Mouse (Mus musculus): Measurements from ENCODE around the gene Ficd. TPM values are rescaled to one million over a fixed set of nuclear protein-coding genes. Genes with fewer than 3 reads are reported as not detected.

The Ficd gene
- polyA plus RNA-seq, 1 experiment from 2014 or later: 6.9 TPM

DNA sequence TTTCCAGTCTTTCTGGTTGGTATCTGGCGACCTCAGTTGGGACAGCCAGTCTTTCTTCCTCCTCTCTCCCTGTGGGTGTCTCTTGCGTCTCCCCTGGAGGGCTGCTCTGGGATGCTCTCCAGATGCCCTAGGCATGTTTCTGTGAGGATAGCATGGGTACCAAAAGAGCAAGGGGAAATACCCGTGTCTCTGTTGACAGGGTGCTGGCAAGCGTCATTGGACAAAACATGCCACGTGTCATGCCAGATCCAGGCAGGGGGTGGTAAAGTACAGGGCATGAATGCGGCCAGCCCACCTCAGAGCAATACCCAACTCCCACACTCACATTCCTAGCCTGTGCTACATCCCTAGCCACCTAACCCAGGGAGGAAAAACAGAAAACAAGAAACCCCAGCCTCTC, 9.0 kb upstream of the Ficd start:
- no peaks in the 10 kb centered on the region for H3K36me3 ChIP-seq (ENCODE audit: control insufficient read depth, insufficient read depth, low read length)
- no peak overlapping the region for H3K27ac ChIP-seq (ENCODE audit: low read length)
- no peaks in the 10 kb centered on the region; the same call in 1 of the 2 replicates for H3K27me3 ChIP-seq (ENCODE audit: control insufficient read depth, insufficient read depth, low read depth, low read length)
- no peak overlapping the region for H3K9ac ChIP-seq (ENCODE audit: low read length)
- no peak for ATAC-seq (ENCODE audit: low read depth)
- no peak overlapping the region for H3K4me2 ChIP-seq (ENCODE audit: low read depth, low read length)
- WGBS: 76% methylated on average over 6 of the region's 6 CpGs
- no peak overlapping the region for H3K4me3 ChIP-seq (ENCODE audit: low read length)
- no peaks in the 10 kb centered on the region for H3K9me3 ChIP-seq (ENCODE audit: control insufficient read depth, low read length)
- no peaks in the 10 kb centered on the region for H3K4me1 ChIP-seq (replicated peaks; ENCODE audit: control insufficient read depth, insufficient read depth, low read length)

DNA sequence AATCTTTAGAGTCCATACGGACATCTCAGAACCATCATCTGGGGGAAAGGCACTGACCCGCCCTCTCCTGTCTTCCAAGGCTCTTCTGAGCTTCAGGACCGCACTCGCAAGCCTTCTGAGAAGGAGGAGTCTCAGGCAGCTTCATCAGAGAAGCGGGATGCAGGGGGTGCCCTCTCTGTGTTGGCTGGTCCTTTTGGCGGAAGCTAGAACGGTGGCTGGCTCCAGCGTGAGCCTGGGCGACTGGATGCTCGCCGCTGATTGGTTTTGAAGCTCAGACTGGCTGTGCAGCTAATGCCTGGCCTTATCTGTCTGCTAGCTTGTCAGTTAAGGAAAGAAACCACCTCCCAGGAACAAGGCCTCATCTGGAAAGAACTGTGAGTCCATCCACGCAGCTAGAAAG, 8.4 kb upstream of the Ficd start:
- Histone ChIP-seq H3K27me3 (ENCODE audit: control insufficient read depth, insufficient read depth, low read depth, low read length) (no peaks in the 10 kb centered on the region; the same call in 1 of the 2 replicates), H3K4me1 (replicated peaks; ENCODE audit: control insufficient read depth, insufficient read depth, low read length) (no peaks in the 10 kb centered on the region), H3K27ac (ENCODE audit: low read length) (no peak overlapping the region), H3K9ac (ENCODE audit: low read length) (no peak overlapping the region), H3K36me3 (ENCODE audit: control insufficient read depth, insufficient read depth, low read length) (no peaks in the 10 kb centered on the region), H3K4me2 (ENCODE audit: low read depth, low read length) (no peak overlapping the region), H3K4me3 (ENCODE audit: low read length) (no peak overlapping the region), H3K9me3 (ENCODE audit: control insufficient read depth, low read length) (no peaks in the 10 kb centered on the region)
- ATAC-seq (ENCODE audit: low read depth): no peak
- WGBS: 55% methylated on average over 12 of the region's 12 CpGs

DNA sequence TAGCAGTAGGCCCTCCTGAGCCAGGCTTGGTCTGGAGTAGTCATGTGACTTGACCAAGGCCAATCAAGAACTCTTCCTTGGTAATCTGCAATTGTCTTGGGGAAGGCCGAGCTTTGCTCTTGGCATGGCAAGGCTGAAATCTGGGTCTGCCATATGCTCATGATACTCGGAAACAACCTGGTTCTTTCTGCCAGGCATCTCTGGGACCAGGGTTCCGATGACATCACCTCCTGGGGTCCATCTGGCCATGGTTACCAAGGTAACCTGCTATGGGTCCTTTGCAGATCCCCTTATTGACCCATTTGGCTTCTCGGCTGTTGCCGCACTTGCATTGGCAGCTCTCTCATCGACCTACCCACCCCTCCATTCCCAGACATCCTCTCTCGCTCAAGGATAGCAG, 7.6 kb upstream of the Ficd start:
- 76% methylated on average over 7 of the region's 7 CpGs for WGBS

DNA sequence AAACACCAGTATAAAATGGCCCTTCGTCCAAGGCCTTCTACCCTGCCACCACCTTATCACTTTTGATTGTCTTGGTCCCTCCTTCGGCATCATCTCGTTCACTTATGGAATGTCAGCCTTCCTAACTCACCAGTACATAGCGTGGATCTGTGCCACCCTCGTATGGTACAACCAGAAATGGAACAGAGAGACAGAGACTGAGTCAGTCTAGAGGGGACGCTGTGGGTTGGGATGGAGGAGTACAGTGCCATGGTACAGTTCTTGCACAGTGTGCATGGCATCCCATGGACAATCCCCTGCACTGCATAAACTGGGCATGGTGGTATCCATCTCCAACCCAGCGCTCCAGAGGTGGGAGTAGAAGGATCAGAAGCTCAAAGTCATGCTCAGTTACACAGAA, 6.9 kb upstream of the Ficd start:
- Histone ChIP-seq H3K4me1 (replicated peaks; ENCODE audit: control insufficient read depth, insufficient read depth, low read length) (no peaks in the 10 kb centered on the region), H3K27ac (ENCODE audit: low read length) (no peak overlapping the region), H3K9ac (ENCODE audit: low read length) (no peak overlapping the region), H3K4me3 (ENCODE audit: low read length) (no peak overlapping the region), H3K36me3 (ENCODE audit: control insufficient read depth, insufficient read depth, low read length) (no peaks in the 10 kb centered on the region), H3K4me2 (ENCODE audit: low read depth, low read length) (no peak overlapping the region), H3K27me3 (ENCODE audit: control insufficient read depth, insufficient read depth, low read depth, low read length) (no peaks in the 10 kb centered on the region; the same call in 1 of the 2 replicates), H3K9me3 (ENCODE audit: control insufficient read depth, low read length) (no peaks in the 10 kb centered on the region)
- no peak for ATAC-seq (ENCODE audit: low read depth)
- 80% methylated on average over 7 of the region's 7 CpGs for WGBS

More for the DNA sequence above, 7.6 kb upstream of the Ficd start:
- Histone ChIP-seq H3K4me3 (ENCODE audit: low read length) (no peak overlapping the region), H3K9ac (ENCODE audit: low read length) (no peak overlapping the region), H3K27ac (ENCODE audit: low read length) (no peak overlapping the region), H3K9me3 (ENCODE audit: control insufficient read depth, low read length) (no peaks in the 10 kb centered on the region), H3K36me3 (ENCODE audit: control insufficient read depth, insufficient read depth, low read length) (no peaks in the 10 kb centered on the region), H3K27me3 (ENCODE audit: control insufficient read depth, insufficient read depth, low read depth, low read length) (no peaks in the 10 kb centered on the region; the same call in 1 of the 2 replicates), H3K4me1 (replicated peaks; ENCODE audit: control insufficient read depth, insufficient read depth, low read length) (no peaks in the 10 kb centered on the region), H3K4me2 (ENCODE audit: low read depth, low read length) (no peak overlapping the region)
- no peak for ATAC-seq (ENCODE audit: low read depth)

DNA sequence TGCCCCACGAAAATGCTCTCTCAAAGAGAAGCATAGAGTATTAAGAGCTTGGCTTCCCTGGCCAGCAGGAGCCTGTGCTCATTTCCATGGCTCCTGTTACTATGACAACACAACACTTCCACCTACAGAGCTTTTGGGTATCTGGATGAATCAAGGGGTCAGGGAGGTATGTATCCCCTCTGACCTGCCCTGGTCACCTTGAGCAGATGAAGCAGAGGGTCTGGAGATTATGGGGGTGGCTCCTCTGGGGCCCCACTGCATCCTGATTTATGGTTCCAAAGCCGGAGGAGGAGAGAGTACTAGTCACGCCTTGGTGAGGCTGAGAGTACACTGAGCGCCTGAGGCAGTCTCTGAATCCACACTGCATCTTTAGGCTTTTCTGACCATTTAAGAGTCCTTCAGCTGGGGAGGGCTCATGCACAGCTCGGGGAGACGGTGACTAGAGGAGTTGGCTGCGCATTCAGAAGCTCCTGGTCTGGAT, 4.9 kb upstream of the Ficd start:
- 65% methylated on average over 7 of the region's 7 CpGs for WGBS
- Histone ChIP-seq H3K27me3 (ENCODE audit: control insufficient read depth, insufficient read depth, low read depth, low read length) (no peaks in the 10 kb centered on the region; the same call in 1 of the 2 replicates), H3K4me2 (ENCODE audit: low read depth, low read length) (no peak overlapping the region), H3K4me3 (ENCODE audit: low read length) (no peak overlapping the region), H3K9ac (ENCODE audit: low read length) (no peak overlapping the region), H3K4me1 (replicated peaks; ENCODE audit: control insufficient read depth, insufficient read depth, low read length) (peaks cover 4% of the 10 kb centered on the region), H3K9me3 (ENCODE audit: control insufficient read depth, low read length) (no peaks in the 10 kb centered on the region), H3K27ac (ENCODE audit: low read length) (no peak overlapping the region), H3K36me3 (ENCODE audit: control insufficient read depth, insufficient read depth, low read length) (no peaks in the 10 kb centered on the region)
- ATAC-seq (ENCODE audit: low read depth): no peak

DNA sequence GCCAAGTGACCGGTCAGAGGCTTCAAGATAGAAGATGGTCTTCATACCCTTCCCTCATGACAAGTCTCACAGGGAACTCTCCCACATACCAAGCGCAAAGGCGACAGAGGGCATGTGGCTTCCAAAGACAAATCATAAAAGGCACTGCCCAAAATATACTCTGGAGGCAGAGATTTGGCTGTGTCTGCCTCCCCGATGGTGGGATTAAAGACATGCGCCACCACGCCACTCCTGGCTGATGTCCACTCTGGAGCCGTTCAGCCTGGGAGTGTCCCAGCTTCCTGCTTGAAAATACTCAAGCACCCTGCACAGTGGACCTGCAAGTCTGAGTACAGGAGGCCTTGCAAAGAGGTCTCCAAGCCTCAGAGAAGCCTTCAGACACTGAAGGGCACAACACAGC, 4.4 kb upstream of the Ficd start:
- no peak overlapping the region for H3K9ac ChIP-seq (ENCODE audit: low read length)
- ATAC-seq (ENCODE audit: low read depth): no peak
- H3K27me3 ChIP-seq (ENCODE audit: control insufficient read depth, insufficient read depth, low read depth, low read length): no peaks in the 10 kb centered on the region
- no peak overlapping the region for H3K4me2 ChIP-seq (ENCODE audit: low read depth, low read length)
- H3K4me3 ChIP-seq (ENCODE audit: low read length): no peak overlapping the region
- H3K9me3 ChIP-seq (ENCODE audit: control insufficient read depth, low read length): no peaks in the 10 kb centered on the region
- no peaks in the 10 kb centered on the region for H3K36me3 ChIP-seq (ENCODE audit: control insufficient read depth, insufficient read depth, low read length)
- 80% methylated on average over 7 of the region's 7 CpGs for WGBS
- peaks cover 4% of the 10 kb centered on the region for H3K4me1 ChIP-seq (replicated peaks; ENCODE audit: control insufficient read depth, insufficient read depth, low read length)
- no peak overlapping the region for H3K27ac ChIP-seq (ENCODE audit: low read length)

DNA sequence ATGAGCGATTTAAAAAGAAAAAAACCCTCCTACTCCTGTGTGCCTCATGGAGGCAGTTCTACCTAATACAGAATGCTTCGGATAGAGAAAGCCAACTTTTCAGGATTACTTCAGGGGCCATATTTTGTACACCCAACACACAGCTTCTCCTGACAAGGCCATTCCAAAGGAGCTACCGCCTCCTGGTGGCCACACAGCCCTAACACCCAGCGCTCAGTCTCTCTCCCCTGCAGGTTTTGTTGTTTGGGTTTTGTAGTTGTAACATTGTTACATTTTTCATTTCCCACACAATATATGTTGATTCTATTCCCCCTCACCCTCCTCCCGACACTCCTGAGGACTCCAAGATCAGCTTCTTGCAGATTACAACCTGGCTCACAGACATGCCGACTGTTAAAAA, 3.4 kb upstream of the Ficd start:
- H3K9ac ChIP-seq (ENCODE audit: low read length): no peak overlapping the region
- no peak overlapping the region for H3K27ac ChIP-seq (ENCODE audit: low read length)
- peaks cover 12% of the 10 kb centered on the region for H3K4me1 ChIP-seq (replicated peaks; ENCODE audit: control insufficient read depth, insufficient read depth, low read length)
- no peaks in the 10 kb centered on the region for H3K36me3 ChIP-seq (ENCODE audit: control insufficient read depth, insufficient read depth, low read length)
- H3K4me2 ChIP-seq (ENCODE audit: low read depth, low read length): no peak overlapping the region
- no peaks in the 10 kb centered on the region for H3K9me3 ChIP-seq (ENCODE audit: control insufficient read depth, low read length)
- no peak for ATAC-seq (ENCODE audit: low read depth)
- H3K27me3 ChIP-seq (ENCODE audit: control insufficient read depth, insufficient read depth, low read depth, low read length): no peaks in the 10 kb centered on the region
- H3K4me3 ChIP-seq (ENCODE audit: low read length): no peak overlapping the region
- WGBS: 23% methylated on average over 6 of the region's 6 CpGs

DNA sequence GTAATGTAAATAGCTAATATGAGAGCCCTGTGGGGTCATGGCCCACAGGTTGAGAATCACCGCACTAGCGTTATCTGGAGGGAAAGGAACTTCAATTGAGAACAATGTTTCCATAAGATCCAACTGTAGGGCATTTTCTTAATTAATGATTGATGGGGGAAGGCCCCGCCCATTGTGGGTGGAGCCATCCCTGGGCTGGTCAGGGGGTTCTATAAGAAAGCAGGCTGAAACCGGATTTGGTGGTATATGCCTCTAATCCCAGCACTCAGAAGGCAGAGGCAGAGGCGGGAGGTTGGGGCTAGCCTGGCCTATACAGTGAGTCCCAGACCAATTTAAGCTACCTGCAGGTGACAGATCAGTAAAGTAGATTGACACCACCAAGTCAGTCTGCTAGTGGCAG, 1.2 kb upstream of the Ficd start:
- Histone ChIP-seq H3K9me3 (ENCODE audit: control insufficient read depth, low read length) (no peaks in the 10 kb centered on the region), H3K27ac (ENCODE audit: low read length) (no peak overlapping the region), H3K36me3 (ENCODE audit: control insufficient read depth, insufficient read depth, low read length) (peaks cover 8% of the 10 kb centered on the region), H3K4me3 (ENCODE audit: low read length) (no peak overlapping the region), H3K27me3 (ENCODE audit: control insufficient read depth, insufficient read depth, low read depth, low read length) (no peaks in the 10 kb centered on the region), H3K4me2 (ENCODE audit: low read depth, low read length) (no peak overlapping the region), H3K9ac (ENCODE audit: low read length) (no peak overlapping the region), H3K4me1 (replicated peaks; ENCODE audit: control insufficient read depth, insufficient read depth, low read length) (peaks cover 12% of the 10 kb centered on the region)
- no peak for ATAC-seq (ENCODE audit: low read depth)
- WGBS: 63% methylated on average over 5 of the region's 5 CpGs

DNA sequence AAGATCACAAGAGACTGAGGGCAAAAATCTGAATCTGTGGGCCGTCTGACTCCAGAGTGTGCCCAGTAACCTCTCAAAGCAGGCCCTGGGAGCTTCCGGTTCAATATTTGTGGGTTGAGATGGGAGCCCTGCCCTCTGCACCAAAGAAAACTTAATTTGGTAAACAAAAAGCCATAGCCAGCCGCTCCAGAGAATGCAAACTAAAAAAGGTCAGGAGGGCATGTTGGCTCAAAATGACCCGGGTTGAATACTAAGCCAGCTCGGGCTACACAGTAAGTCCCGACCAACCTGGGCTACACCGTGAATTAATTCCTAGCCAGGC, 619 bp upstream of the Ficd start:
- peaks cover 12% of the 10 kb centered on the region for H3K4me1 ChIP-seq (replicated peaks; ENCODE audit: control insufficient read depth, insufficient read depth, low read length)
- peak overlapping the region; percentile 76 for H3K4me3 ChIP-seq (ENCODE audit: low read length)
- 14% methylated on average over 7 of the region's 7 CpGs for WGBS
- peak overlapping the region; percentile 70 for H3K9ac ChIP-seq (ENCODE audit: low read length)
- no peaks in the 10 kb centered on the region for H3K27me3 ChIP-seq (ENCODE audit: control insufficient read depth, insufficient read depth, low read depth, low read length)
- no peak for ATAC-seq (ENCODE audit: low read depth)
- peak overlapping the region; percentile 92 for H3K27ac ChIP-seq (ENCODE audit: low read length)
- H3K4me2 ChIP-seq (ENCODE audit: low read depth, low read length): peak overlapping the region; percentile 82
- H3K36me3 ChIP-seq (ENCODE audit: control insufficient read depth, insufficient read depth, low read length): peaks cover 11% of the 10 kb centered on the region
- H3K9me3 ChIP-seq (ENCODE audit: control insufficient read depth, low read length): no peaks in the 10 kb centered on the region

DNA sequence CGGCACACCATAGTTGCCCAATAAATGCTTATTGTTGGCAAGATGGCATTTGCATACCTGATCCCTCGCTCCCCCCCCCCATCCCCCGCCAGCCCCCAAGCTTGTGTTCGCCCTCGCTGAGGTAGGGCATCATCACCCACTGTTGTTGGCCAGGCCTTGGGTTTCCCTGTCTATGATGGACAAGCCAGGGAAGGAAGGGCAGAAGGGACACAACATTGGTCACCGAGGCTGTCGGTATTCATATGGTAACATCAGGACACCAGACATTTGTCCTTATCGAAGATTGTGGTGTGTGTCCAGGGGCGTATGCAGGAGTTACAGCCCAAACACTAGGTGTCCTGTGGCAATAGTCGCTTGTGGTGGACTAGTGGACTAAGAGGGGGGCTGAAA, 505 bp downstream of the Ficd start:
- Histone ChIP-seq H3K4me1 (replicated peaks; ENCODE audit: control insufficient read depth, insufficient read depth, low read length) (peaks cover 12% of the 10 kb centered on the region), H3K9me3 (ENCODE audit: control insufficient read depth, low read length) (no peaks in the 10 kb centered on the region), H3K36me3 (ENCODE audit: control insufficient read depth, insufficient read depth, low read length) (peaks cover 19% of the 10 kb centered on the region), H3K9ac (ENCODE audit: low read length) (peak overlapping the region; percentile 80), H3K27me3 (ENCODE audit: control insufficient read depth, insufficient read depth, low read depth, low read length) (no peaks in the 10 kb centered on the region), H3K4me3 (ENCODE audit: low read length) (peak overlapping the region; percentile 76), H3K4me2 (ENCODE audit: low read depth, low read length) (peak overlapping the region; percentile 89), H3K27ac (ENCODE audit: low read length) (peak overlapping the region; percentile 92)
- ATAC-seq (ENCODE audit: low read depth): no peak; the same call in 1 of the 2 replicates
- 2% methylated on average over 10 of the region's 10 CpGs for WGBS

Data from lung, embryonic 16.5 days (tissue).